Mouse (Mus musculus): ENCODE measurements around the gene Gm49384. TPM values are rescaled to one million over a fixed set of nuclear protein-coding genes. Genes with fewer than 3 reads are reported as not detected.

The Gm49384 gene
- total RNA-seq, 2 experiments from 2014 or later = 4.6 to 8.5 TPM

Other genes starting within 250 kb of the Gm49384 start
- gene Rps29, start 45.1 kb downstream of the Gm49384 start, total RNA-seq (2015; ENCODE audit: low replicate concordance) = 531 and 573 TPM in 2 replicates
- gene Rps29, start 45.1 kb downstream of the Gm49384 start, total RNA-seq (2017; ENCODE audit: low replicate concordance) = 408 and 804 TPM in 2 replicates
- gene Lrr1, start 35.5 kb downstream of the Gm49384 start, total RNA-seq (2015; ENCODE audit: low replicate concordance) = 14.2 and 16.5 TPM in 2 replicates
- gene Lrr1, start 35.5 kb downstream of the Gm49384 start, total RNA-seq (2017; ENCODE audit: low replicate concordance) = 6.7 and 8.8 TPM in 2 replicates
- 207 and 213 TPM in 2 replicates for gene Rpl36al, start 20.2 kb downstream of the Gm49384 start, total RNA-seq (2015; ENCODE audit: low replicate concordance)
- gene Rpl36al, start 20.2 kb downstream of the Gm49384 start, total RNA-seq (2017; ENCODE audit: low replicate concordance) = 166 and 173 TPM in 2 replicates
- 30.4 and 34.7 TPM in 2 replicates for gene Mgat2, start 20.1 kb downstream of the Gm49384 start, total RNA-seq (2015; ENCODE audit: low replicate concordance)
- gene Mgat2, start 20.1 kb downstream of the Gm49384 start, total RNA-seq (2017; ENCODE audit: low replicate concordance) = 21.2 and 23.1 TPM in 2 replicates
- gene Gm49383, start 7.2 kb downstream of the Gm49384 start, total RNA-seq (2015; ENCODE audit: low replicate concordance) = not detected in 2 replicates
- 8.1 and 14.4 TPM in 2 replicates for gene Gm49383, start 7.2 kb downstream of the Gm49384 start, total RNA-seq (2017; ENCODE audit: low replicate concordance)
- gene Dnaaf2, start 5.8 kb downstream of the Gm49384 start, total RNA-seq (2015; ENCODE audit: low replicate concordance) = 0.19 and 1.0 TPM in 2 replicates
- gene Dnaaf2, start 5.8 kb downstream of the Gm49384 start, total RNA-seq (2017; ENCODE audit: low replicate concordance) = 0.84 and 2.9 TPM in 2 replicates
- 18.3 and 25.3 TPM in 2 replicates for gene Pole2, start 23.9 kb upstream of the Gm49384 start, total RNA-seq (2015; ENCODE audit: low replicate concordance)
- gene Pole2, start 23.9 kb upstream of the Gm49384 start, total RNA-seq (2017; ENCODE audit: low replicate concordance) = 13.0 and 21.9 TPM in 2 replicates
- gene Klhdc1, start 36.9 kb upstream of the Gm49384 start, total RNA-seq (2015; ENCODE audit: low replicate concordance) = 0.84 TPM in 1 of 2 replicates, not detected in the other
- 0.60 and 1.3 TPM in 2 replicates for gene Klhdc1, start 36.9 kb upstream of the Gm49384 start, total RNA-seq (2017; ENCODE audit: low replicate concordance)
- gene Klhdc2, start 92.4 kb upstream of the Gm49384 start, total RNA-seq (2015; ENCODE audit: low replicate concordance) = 47.8 and 63.7 TPM in 2 replicates
- gene Klhdc2, start 92.4 kb upstream of the Gm49384 start, total RNA-seq (2017; ENCODE audit: low replicate concordance) = 61.5 and 62.0 TPM in 2 replicates
- 55.8 and 64.0 TPM in 2 replicates for gene Nemf, start 152.9 kb upstream of the Gm49384 start, total RNA-seq (2015; ENCODE audit: low replicate concordance)
- 73.7 and 120 TPM in 2 replicates for gene Nemf, start 152.9 kb upstream of the Gm49384 start, total RNA-seq (2017; ENCODE audit: low replicate concordance)
- gene Arf6, start 167.9 kb upstream of the Gm49384 start, total RNA-seq (2015; ENCODE audit: low replicate concordance) = 21.1 and 28.2 TPM in 2 replicates
- gene Arf6, start 167.9 kb upstream of the Gm49384 start, total RNA-seq (2017; ENCODE audit: low replicate concordance) = 36.5 and 49.0 TPM in 2 replicates
- gene Gm9887, start 168.2 kb upstream of the Gm49384 start, total RNA-seq (2015; ENCODE audit: low replicate concordance) = not detected in 2 replicates
- gene Gm9887, start 168.2 kb upstream of the Gm49384 start, total RNA-seq (2017; ENCODE audit: low replicate concordance) = not detected in 2 replicates